Mouse (Mus musculus) midbrain, postnatal 0 days (tissue): ENCODE measurements at regions not wholly inside any gene's neighbourhood (a gene's known extent, or its start where the extent isn't known, plus 50 kb on each side); places are given as distances from the start of the nearest gene placed in this dataset.
A peak's percentile ranks its signal among the peaks of the same experiment; 100 is the strongest.

Experiments used
- ATAC-seq: fragments of 200-750 bp; cut with Nextera tagmentation; 2 replicates; pipeline ENCODE4 v1.8.0; 2017; ENCODE audit warnings: moderate number of reproducible peaks, mild to moderate bottlenecking, moderate TSS enrichment, moderate library complexity; ENCODE audit not compliant: low FRiP score
- DNase-seq: peaks from one replicate; pipeline ENCODE4 v3.0.0-alpha.2; 2015; ENCODE audit warnings: low spot score
- H3K27ac ChIP-seq: fragments of 300-500 bp; sonication (generic); 2 replicates; pipeline ENCODE4 v1.5.1; 2014; ENCODE audit warnings: low read depth, mild to moderate bottlenecking, low read length, mixed read lengths
- H3K27me3 ChIP-seq: fragments of 300-500 bp; sonication (generic); 2 replicates; pipeline ENCODE4 v1.6.1; 2014; ENCODE audit warnings: low read length, control low read depth, mixed read lengths; ENCODE audit not compliant: insufficient read depth
- H3K36me3 ChIP-seq: fragments of 300-500 bp; sonication (generic); 2 replicates; pipeline ENCODE4 v1.6.1; 2014; ENCODE audit warnings: low read length, control low read depth, mixed read lengths; ENCODE audit not compliant: insufficient read depth
- H3K4me1 ChIP-seq: fragments of 300-500 bp; sonication (generic); 2 replicates; pipeline ENCODE4 v1.6.1; 2014; ENCODE audit warnings: mild to moderate bottlenecking, control low read depth, antibody characterized with exemption, low read length, mixed read lengths; ENCODE audit not compliant: insufficient read depth
- H3K4me2 ChIP-seq: fragments of 300-500 bp; sonication (generic); 2 replicates; pipeline ENCODE4 v1.6.1; 2014; ENCODE audit warnings: low read depth, mild to moderate bottlenecking, low read length, mixed read lengths; ENCODE audit not compliant: poor library complexity, severe bottlenecking
- H3K4me3 ChIP-seq: fragments of 300-500 bp; sonication (generic); 2 replicates; pipeline ENCODE4 v1.5.1; 2014; ENCODE audit warnings: low read depth, mild to moderate bottlenecking, low read length, moderate library complexity
- H3K9ac ChIP-seq: fragments of 300-500 bp; sonication (generic); replicated peaks from 2 replicates; pipeline ENCODE4 v1.6.1; 2014; ENCODE audit warnings: mild to moderate bottlenecking, low read length, moderate library complexity, mixed read lengths; ENCODE audit not compliant: poor library complexity, severe bottlenecking
- H3K9me3 ChIP-seq: fragments of 300-500 bp; sonication (generic); 2 replicates; pipeline ENCODE4 v1.6.1; 2016; ENCODE audit warnings: low read length, control low read depth
- CTCF ChIP-seq: IDR thresholded peaks from 2 replicates; pipeline ENCODE4 v1.5.1; 2016; ENCODE audit warnings: antibody characterized with exemption, mild to moderate bottlenecking
- WGBS: fragments of 180-500 bp; shearing (Covaris S2); extraction: QIAGEN DNeasy Blood & Tissue Kit; methylation state at CpG from one replicate; pipeline ENCODE4 v1.1.7; 2014; 5-methylcytosine and 5-hydroxymethylcytosine counted together

DNA sequence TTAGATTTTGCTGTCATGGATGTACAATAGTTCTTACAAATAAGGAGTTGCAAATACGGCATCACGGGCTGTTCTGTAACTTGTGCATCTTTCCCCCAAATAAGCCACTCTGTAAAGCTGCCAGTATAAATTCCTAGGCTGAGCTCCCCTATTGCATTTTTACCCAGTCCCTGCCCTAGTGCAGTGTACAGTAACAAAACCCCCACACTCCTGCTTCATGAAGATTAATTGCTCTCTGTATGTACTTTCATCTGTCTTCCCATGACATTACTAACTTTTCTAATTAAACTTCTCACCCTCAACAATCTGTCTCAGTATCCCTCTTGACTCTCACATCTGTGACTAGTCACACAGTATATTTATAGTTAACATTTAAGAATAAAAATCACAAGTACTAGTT is 73.4 kb downstream of the Tm4sf1 start:
- no peaks in the 10 kb centered on the region for H3K36me3 ChIP-seq
- WGBS: 85% methylated on average over 2 of the region's 2 CpGs
- H3K4me2 ChIP-seq: no peak overlapping the region
- no peak for ATAC-seq
- no peak overlapping the region for H3K27ac ChIP-seq
- TF ChIP-seq CTCF: no peak
- DNase-seq: no peak
- H3K4me3 ChIP-seq: no peak overlapping the region
- no peaks in the 10 kb centered on the region for H3K27me3 ChIP-seq
- no peaks in the 10 kb centered on the region for H3K9me3 ChIP-seq
- no peaks in the 10 kb centered on the region for H3K4me1 ChIP-seq
- no peak overlapping the region for H3K9ac ChIP-seq

DNA sequence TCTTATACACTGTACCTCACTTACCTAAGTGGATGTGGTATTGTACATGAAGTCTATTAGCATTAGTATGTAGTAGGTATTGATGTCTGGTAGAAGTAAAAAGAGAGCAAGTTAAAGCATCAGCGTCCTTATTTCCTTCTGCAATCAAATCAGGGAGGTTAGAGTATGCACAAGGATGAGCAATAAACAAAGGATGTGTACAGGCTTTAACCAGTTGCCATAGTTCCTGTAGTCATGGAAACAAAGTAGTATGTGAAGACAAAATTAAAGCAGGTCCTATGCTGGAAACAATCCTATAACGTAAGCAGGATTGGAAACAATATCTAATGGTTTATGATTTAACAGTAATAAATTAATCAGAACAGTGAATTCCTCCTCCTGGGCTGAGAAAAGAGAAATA is 78.0 kb downstream of the Tm4sf1 start:
- Histone ChIP-seq H3K36me3 (no peaks in the 10 kb centered on the region), H3K27ac (no peak overlapping the region), H3K9me3 (no peaks in the 10 kb centered on the region), H3K4me2 (no peak overlapping the region), H3K9ac (no peak overlapping the region), H3K4me1 (no peaks in the 10 kb centered on the region), H3K27me3 (no peaks in the 10 kb centered on the region), H3K4me3 (no peak overlapping the region)
- peak; percentile 65 for ATAC-seq
- peak; percentile 43 for DNase-seq
- 34% methylated on average over 2 of the region's 2 CpGs for WGBS
- TF ChIP-seq CTCF: no peak

- TF ChIP-seq CTCF: no peak
- no peak overlapping the region for H3K4me3 ChIP-seq
- no peak overlapping the region for H3K9ac ChIP-seq
- no peaks in the 10 kb centered on the region for H3K27me3 ChIP-seq
- H3K4me2 ChIP-seq: no peak overlapping the region
- 94% methylated on average over 3 of the region's 3 CpGs for WGBS
- DNase-seq (no peak), ATAC-seq (no peak)
- H3K27ac ChIP-seq: no peak overlapping the region
- no peaks in the 10 kb centered on the region for H3K4me1 ChIP-seq
- no peaks in the 10 kb centered on the region for H3K9me3 ChIP-seq
- H3K36me3 ChIP-seq: no peaks in the 10 kb centered on the region
Measured at GRCm38 (mm10) chr3:57222318-57222914, 79.4 kb downstream of the Tm4sf1 start.

DNA sequence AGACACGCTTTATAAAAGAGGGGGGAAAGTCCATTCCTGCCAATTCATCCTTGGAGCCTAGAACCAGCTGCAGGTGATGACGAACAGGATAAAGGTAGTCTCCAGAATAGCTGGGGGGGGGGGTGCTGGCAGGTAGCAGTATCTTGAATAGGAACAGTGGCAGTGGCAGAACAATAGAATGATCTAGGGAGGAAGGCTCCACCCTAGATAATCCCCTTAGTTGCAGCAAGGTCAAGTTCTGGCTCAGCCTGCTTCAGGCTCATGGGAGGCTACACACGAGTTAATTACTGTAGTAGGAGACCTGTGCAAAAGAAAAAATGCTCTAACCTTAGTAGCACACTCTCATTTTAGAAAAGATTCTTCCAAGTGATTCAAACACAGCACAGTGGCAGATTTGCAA is 83.4 kb downstream of the Tm4sf1 start:
- H3K4me2 ChIP-seq: no peak overlapping the region
- H3K36me3 ChIP-seq: no peaks in the 10 kb centered on the region
- H3K27ac ChIP-seq: no peak overlapping the region
- H3K4me3 ChIP-seq: no peak overlapping the region
- no peaks in the 10 kb centered on the region for H3K9me3 ChIP-seq
- 49% methylated on average over 3 of the region's 3 CpGs for WGBS
- ATAC-seq: no peak
- H3K4me1 ChIP-seq: no peaks in the 10 kb centered on the region
- no peak for DNase-seq
- H3K9ac ChIP-seq: no peak overlapping the region
- TF ChIP-seq CTCF: no peak
- no peaks in the 10 kb centered on the region for H3K27me3 ChIP-seq

DNA sequence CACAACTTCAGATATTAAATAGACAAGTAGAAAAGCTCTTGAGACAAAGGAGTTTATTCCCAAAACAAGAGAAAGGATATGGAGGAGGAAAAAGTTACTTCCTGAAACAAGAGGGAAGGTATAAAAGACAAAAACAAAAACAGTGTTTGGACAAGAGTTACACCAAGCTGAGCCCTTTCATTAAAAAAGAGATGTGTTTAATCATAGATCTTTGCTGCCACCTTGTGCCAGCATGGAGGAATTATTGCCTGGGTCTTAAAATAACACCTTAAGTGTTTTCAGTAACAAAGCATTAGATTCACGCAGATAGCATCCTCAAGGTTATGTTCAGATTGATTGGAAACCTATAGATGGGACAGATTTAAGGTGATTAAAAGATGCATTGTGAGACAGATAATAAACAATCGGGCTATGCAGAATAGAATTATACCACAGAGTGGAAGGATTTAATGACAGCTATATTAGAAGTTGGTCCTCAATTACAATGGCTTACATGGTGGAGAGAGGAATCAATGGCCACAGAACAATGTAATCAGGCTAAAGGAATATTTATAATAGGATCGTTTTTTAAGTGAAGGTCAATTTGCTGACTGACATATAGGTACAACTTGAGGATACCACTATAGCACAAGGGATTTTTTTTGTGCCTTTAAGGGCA is 97.6 kb downstream of the Tm4sf1 start:
- Histone ChIP-seq H3K27me3 (no peaks in the 10 kb centered on the region), H3K27ac (no peak overlapping the region), H3K4me2 (no peak overlapping the region), H3K4me3 (no peak overlapping the region), H3K36me3 (no peaks in the 10 kb centered on the region), H3K9ac (no peak overlapping the region), H3K4me1 (no peaks in the 10 kb centered on the region), H3K9me3 (no peaks in the 10 kb centered on the region)
- 19% methylated on average over 3 of the region's 3 CpGs for WGBS
- DNase-seq (peak; percentile 88), ATAC-seq (peak; percentile 38; the same call in 1 of the 2 replicates)
- TF ChIP-seq CTCF: peak; percentile 87

GRCm38 (mm10) chr3:57203418-57203817 is 98.4 kb downstream of the Tm4sf1 start:
- no peak overlapping the region for H3K4me2 ChIP-seq
- no peak for ATAC-seq
- no peak for TF ChIP-seq CTCF
- H3K36me3 ChIP-seq: no peaks in the 10 kb centered on the region
- 72% methylated on average over 4 of the region's 4 CpGs for WGBS
- no peak overlapping the region for H3K4me3 ChIP-seq
- no peak overlapping the region for H3K9ac ChIP-seq
- no peaks in the 10 kb centered on the region for H3K9me3 ChIP-seq
- H3K27ac ChIP-seq: no peak overlapping the region
- H3K4me1 ChIP-seq: no peaks in the 10 kb centered on the region
- no peaks in the 10 kb centered on the region for H3K27me3 ChIP-seq
- DNase-seq: no peak
